Mouse (Mus musculus) cerebellum, adult 2 months (tissue): ENCODE results near the gene Gm10309.

Experiments
- CTCF ChIP-seq: fragments of 200-500 bp; IDR thresholded peaks from 2 replicates; pipeline ENCODE4 v1.5.1; 2011; ENCODE audit warnings: low read depth, mild to moderate bottlenecking, control low read depth, low read length, moderate library complexity, borderline replicate concordance; ENCODE audit not compliant: insufficient read depth
- POLR2A ChIP-seq: fragments of 200-500 bp; IDR thresholded peaks from 2 replicates; pipeline ENCODE4 v1.6.1; 2011; ENCODE audit warnings: low read length, control low read depth, borderline replicate concordance; ENCODE audit not compliant: insufficient read depth

DNA sequence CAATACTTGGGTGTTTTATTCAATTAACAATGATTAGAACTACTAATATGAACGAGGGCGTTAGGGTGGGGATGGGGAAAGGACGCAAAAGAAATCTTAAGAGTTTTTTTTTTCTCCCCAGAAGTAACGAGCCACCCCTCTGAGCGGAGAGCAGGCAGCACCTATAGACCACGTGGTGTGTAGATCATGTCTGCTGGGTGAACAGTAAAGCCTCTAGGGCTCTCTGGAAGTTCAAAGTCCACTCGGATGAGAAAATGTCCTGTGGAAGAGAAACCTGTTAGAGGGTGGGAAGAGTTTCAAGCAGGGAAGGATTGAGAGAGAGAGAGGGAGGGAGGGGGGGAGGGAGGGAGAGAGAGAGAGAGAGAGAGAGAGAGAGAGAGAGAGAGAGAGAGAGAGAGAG is 38.6 kb downstream of the Gm10309 start:
- no peak for TF ChIP-seq CTCF
- TF ChIP-seq POLR2A, result no peak
